Mouse (Mus musculus) small intestine, adult 2 months (tissue): Measurements from ENCODE around the gene App.

Experiments
- CTCF ChIP-seq: fragments of 200-500 bp; IDR thresholded peaks from 2 replicates; pipeline ENCODE4 v1.5.1; 2012; ENCODE audit warnings: low read depth, mild to moderate bottlenecking, control low read depth, inconsistent platforms, low read length, moderate library complexity, mixed read lengths; ENCODE audit not compliant: insufficient replicate concordance, insufficient read length; ENCODE audit errors: extremely low read depth
- POLR2A ChIP-seq: fragments of 200-500 bp; IDR thresholded peaks from 2 replicates; pipeline ENCODE4 v1.6.1; 2012; ENCODE audit warnings: low read depth, mild to moderate bottlenecking, control low read depth, inconsistent platforms, low read length, moderate library complexity

DNA sequence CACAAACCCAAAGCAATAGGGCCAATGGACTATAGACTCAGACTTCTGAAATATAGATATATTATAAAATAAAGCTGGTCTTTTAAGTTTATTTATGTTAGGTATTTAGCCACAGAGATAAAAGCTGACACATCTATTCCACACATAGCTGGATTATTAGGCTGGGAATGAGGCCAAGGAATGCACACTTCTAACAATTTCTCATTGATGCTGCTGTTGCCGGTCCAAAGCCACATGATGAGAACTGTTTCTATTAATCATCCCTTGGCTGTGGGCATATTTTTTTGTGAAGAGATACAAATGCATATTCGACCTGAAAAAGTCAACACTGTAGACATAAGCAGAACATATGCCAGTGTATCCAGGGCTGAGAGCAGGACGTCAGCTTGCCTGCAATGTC lies 176.0 kb downstream of the App start:
- no peak for TF ChIP-seq CTCF
- no peak for TF ChIP-seq POLR2A
